Mouse (Mus musculus) testis, adult 2 months (tissue): ENCODE results near the gene Ppm1d. TPM values are rescaled to one million over a fixed set of nuclear protein-coding genes. Genes with fewer than 3 reads are reported as not detected.
A peak's percentile ranks its signal among the peaks of the same experiment; 100 is the strongest.

ENCODE experiments used
- H3K27ac ChIP-seq: fragments of 200-500 bp; 2 replicates; pipeline ENCODE4 v1.5.1; 2012; ENCODE audit warnings: low read depth, low read length; ENCODE audit not compliant: control insufficient read depth, insufficient read depth
- H3K27me3 ChIP-seq: fragments of 200-500 bp; 2 replicates; pipeline ENCODE4 v1.6.1; 2012; ENCODE audit warnings: mild to moderate bottlenecking, low read length, moderate library complexity; ENCODE audit not compliant: control insufficient read depth, insufficient read depth
- H3K36me3 ChIP-seq: fragments of 200-500 bp; 2 replicates; pipeline ENCODE4 v1.6.1; 2012; ENCODE audit warnings: mild to moderate bottlenecking, low read length; ENCODE audit not compliant: control insufficient read depth, insufficient read depth
- H3K4me1 ChIP-seq: fragments of 200-500 bp; 2 replicates; pipeline ENCODE4 v1.6.1; 2012; ENCODE audit warnings: low read length; ENCODE audit not compliant: control insufficient read depth, insufficient read depth
- H3K4me3 ChIP-seq: fragments of 200-500 bp; 2 replicates; pipeline ENCODE4 v1.5.1; 2012; ENCODE audit warnings: low read depth, mild to moderate bottlenecking, low read length, moderate library complexity, mixed read lengths; ENCODE audit not compliant: control insufficient read depth
- CTCF ChIP-seq: fragments of 200-500 bp; IDR thresholded peaks from 2 replicates; pipeline ENCODE4 v1.5.1; 2012; ENCODE audit warnings: low read depth, mild to moderate bottlenecking, inconsistent platforms, low read length, moderate library complexity; ENCODE audit not compliant: control insufficient read depth, insufficient read depth, insufficient replicate concordance
- POLR2A ChIP-seq: fragments of 200-500 bp; IDR thresholded peaks from 2 replicates; pipeline ENCODE4 v1.6.1; 2012; ENCODE audit warnings: low read depth, mild to moderate bottlenecking, inconsistent platforms, low read length, moderate library complexity; ENCODE audit not compliant: control insufficient read depth
- polyA plus RNA-seq: library from polyadenylated mRNA; depleted of rRNA; stranded (reverse); fragments of >200 nt; gene quantifications from 2 replicates; pipeline ENCODE4 v1.2.3, GENCODE M21; 2012

Gene Ppm1d
- polyA plus RNA-seq, 1 experiment, result 106 TPM

DNA sequence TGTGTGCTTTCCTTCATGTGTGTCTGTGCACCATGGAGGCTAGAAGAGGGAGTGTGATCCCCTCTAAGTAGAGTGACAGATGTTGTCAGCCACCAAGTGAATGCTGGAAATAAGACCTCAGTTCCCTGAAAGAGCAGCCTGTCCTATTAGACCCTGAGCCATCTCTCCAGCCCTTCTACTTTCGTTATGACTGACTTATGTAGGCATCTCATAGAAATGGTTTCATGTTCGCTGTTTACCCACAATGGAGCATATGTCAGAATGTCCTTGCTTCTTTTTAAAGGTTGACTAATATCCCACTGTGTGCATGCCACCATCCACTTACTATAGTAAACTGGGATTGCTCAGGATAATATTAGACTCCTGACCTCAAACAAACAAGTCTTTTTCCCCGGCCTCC, 55.1 kb downstream of the Ppm1d start:
- Histone ChIP-seq H3K36me3 (no peaks in the 10 kb centered on the region; the same call in 1 of the 2 replicates), H3K27ac (no peak overlapping the region), H3K4me1 (no peaks in the 10 kb centered on the region), H3K27me3 (no peaks in the 10 kb centered on the region), H3K4me3 (no peak overlapping the region)
- TF ChIP-seq CTCF, result no peak
- no peak for TF ChIP-seq POLR2A

GRCm38 (mm10) chr11:85367823-85368222, 56.8 kb downstream of the Ppm1d start:
- Histone ChIP-seq H3K4me3 (no peak overlapping the region), H3K4me1 (no peaks in the 10 kb centered on the region), H3K36me3 (no peaks in the 10 kb centered on the region; the same call in 1 of the 2 replicates), H3K27me3 (no peaks in the 10 kb centered on the region), H3K27ac (no peak overlapping the region)
- no peak for TF ChIP-seq POLR2A
- no peak for TF ChIP-seq CTCF

- TF ChIP-seq CTCF (no peak), POLR2A (no peak)
- no peaks in the 10 kb centered on the region for H3K4me1 ChIP-seq
Observed at GRCm38 (mm10) chr11:85379091-85379490, 68.0 kb downstream of the Ppm1d start.

DNA sequence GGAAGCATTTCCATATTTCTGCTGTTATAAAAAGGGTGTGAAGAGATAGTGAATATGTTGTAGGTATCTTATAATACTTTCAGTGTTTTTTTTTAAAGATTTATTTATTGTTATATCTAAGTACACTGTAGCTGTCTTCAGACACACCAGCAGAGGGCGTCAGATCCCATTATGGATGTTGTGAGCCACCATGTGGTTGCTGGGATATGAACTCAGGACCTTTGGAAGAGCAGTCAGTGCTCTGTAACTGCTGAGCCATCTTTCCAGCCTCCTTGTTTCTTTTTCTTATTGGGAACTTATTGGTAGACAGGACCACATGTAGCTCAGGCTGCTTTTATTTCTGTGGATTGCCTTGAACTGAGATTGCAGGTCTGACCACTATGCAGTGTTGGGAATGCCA, 69.0 kb downstream of the Ppm1d start:
- TF ChIP-seq POLR2A (no peak), CTCF (no peak)

More at GRCm38 (mm10) chr11:85379091-85379490, 68.0 kb downstream of the Ppm1d start:
- Histone ChIP-seq H3K4me3 (no peak overlapping the region), H3K27me3 (no peaks in the 10 kb centered on the region), H3K27ac (no peak overlapping the region), H3K36me3 (no peaks in the 10 kb centered on the region)

DNA sequence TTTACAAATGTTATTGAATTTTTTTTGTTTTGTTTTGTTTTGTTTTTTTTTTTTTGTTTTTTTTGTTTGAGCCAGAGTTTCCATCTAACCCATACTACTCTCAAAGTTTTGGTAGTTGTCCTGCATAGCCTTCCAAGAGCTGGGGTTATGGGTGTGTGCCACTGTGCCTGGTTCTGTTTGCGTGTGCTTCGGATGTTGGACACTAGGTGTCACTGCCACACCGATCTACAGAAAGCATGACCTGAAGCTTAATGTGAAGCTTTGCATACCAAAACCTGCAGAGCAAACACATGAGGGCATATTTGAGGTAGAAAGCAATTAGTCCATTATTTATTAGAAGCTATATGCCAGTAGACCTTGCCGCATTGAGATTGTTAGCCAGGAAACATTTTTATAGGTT, 71.0 kb downstream of the Ppm1d start:
- Histone ChIP-seq H3K27ac (no peak overlapping the region), H3K4me3 (no peak overlapping the region), H3K27me3 (no peaks in the 10 kb centered on the region), H3K4me1 (no peaks in the 10 kb centered on the region), H3K36me3 (no peaks in the 10 kb centered on the region)
- peak; percentile 69; the same call in 1 of the 2 replicates for TF ChIP-seq CTCF
- TF ChIP-seq POLR2A, result no peak

More for the DNA sequence above, 69.0 kb downstream of the Ppm1d start:
- Histone ChIP-seq H3K27me3 (no peaks in the 10 kb centered on the region), H3K4me1 (no peaks in the 10 kb centered on the region), H3K27ac (no peak overlapping the region), H3K36me3 (no peaks in the 10 kb centered on the region), H3K4me3 (no peak overlapping the region)

GRCm38 (mm10) chr11:85383975-85384821, 73.2 kb downstream of the Ppm1d start:
- no peaks in the 10 kb centered on the region for H3K27me3 ChIP-seq
- no peaks in the 10 kb centered on the region for H3K36me3 ChIP-seq
- H3K4me1 ChIP-seq, result no peaks in the 10 kb centered on the region
- no peak overlapping the region for H3K4me3 ChIP-seq
- no peak for TF ChIP-seq CTCF
- no peak for TF ChIP-seq POLR2A
- H3K27ac ChIP-seq, result no peak overlapping the region

- TF ChIP-seq POLR2A (no peak), CTCF (no peak)
- Histone ChIP-seq H3K4me3 (no peak overlapping the region), H3K36me3 (no peaks in the 10 kb centered on the region), H3K27me3 (no peaks in the 10 kb centered on the region), H3K27ac (no peak overlapping the region), H3K4me1 (no peaks in the 10 kb centered on the region)
Observed at GRCm38 (mm10) chr11:85392179-85392863, 81.3 kb downstream of the Ppm1d start.
